Mouse (Mus musculus) embryo, embryonic 11.5 days (tissue): Measurements from ENCODE around the gene Zfp652.

Experiments
- DNase-seq: peaks from one replicate; pipeline ENCODE4 v3.0.0-alpha.2; 2012; ENCODE audit warnings: low read depth, low spot score

Gene Zfp652

DNA sequence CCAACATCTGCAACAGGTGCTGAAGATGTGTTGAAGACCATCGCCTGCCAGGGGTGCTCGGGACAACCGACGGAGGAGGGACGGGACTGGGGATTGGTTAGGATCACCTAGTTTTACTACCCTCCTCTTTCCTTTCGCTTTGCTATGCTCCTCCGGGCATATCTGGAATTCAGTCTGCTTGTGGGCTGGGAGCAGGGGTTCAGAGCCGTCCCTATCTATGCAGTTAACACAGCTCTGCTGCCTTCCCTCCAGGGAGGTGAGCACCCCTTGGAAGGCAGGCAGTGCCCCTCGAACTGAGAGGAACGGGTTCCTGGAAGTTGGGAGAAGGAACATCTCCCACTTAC lies 118.8 kb downstream of the Zfp652 start:
- DNase-seq, result no peak

DNA sequence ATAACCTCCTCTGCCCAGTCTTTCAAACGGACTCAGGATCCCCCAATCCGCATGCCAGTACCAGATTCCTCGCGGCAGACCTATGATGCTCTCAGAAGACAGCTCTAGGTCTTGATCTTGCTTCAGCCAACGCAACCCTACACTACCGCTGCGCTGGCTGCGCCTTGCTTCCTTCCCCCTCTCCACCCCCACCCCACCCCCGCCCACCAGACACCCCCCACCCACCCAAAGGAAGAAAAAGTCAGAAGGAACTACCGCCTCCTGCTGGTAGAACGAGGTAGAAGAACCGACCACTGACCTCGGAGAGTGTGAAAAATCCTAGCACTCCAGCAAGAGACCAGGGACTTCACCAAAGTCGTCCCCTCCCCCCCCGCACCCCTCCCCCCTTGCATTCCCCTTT lies 119.2 kb downstream of the Zfp652 start:
- DNase-seq, result no peak

DNA sequence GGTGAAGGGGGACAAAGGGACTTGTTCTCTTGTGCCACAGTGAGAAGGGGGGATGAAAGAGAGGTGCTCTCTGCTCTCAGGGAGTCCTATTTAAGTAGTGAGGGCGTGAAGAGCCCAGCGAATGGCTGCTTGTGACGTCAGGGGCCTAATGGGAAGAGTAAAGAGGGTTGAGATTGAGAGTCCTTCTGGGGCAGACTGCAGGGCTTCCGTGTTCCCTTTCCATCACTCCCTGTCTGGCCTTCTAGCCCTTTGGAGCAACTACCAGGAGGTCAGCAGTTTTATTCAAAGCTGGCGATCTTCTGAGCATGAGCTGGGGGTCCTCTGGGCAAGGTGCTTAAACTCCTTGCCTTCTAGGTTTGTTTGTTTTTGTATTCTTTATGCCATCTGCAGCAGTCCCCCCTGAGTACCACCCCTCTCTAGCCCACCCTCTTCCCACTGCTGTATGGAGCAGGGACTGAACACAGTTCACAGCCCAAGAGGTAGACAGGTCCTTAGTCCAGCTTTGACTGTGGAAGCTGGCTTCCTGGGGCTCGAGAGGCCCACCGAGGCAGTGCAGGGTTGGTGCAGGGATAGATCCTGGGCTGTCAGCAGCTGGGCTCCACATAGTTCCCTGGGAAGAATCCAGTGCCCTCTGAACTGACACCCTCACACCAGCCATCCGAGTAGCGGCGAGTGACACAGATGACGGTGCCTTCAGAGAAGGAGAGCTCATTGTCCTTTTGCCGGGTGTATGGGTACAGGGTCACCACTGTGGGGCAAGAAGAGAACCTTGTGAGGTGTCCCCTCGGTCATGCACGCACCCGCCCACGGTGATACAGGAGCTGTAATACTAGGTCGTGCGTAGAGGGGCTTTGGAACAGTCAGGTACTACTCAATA lies 119.9 kb downstream of the Zfp652 start:
- DNase-seq, result no peak

DNA sequence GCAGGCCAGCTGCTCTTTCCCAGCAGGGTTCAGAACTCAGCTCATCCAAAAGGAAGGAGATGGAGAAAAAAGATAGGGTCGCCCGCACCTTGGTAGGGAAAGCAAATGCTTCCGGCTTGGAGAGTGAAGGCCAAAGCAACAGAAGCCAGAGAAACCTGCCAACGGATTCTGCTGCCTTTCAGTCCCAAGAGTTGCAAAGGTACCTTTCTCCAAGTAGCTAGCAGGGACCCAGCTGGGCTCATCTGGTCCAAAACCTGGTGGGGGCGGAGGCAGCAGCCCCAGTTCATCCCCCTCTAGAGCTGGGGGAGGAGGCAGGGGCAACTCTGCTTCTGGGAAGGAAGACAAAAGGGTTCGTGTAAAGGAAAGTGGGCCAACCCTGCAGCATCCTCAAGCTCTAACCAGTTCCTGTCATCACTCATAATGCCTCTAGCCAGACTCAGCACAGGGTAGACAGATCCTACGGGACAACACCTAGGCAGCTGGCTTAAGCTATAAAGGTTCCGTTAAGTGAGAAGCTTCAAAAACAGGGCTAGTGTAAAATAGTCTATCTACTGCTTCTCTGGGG lies 120.6 kb downstream of the Zfp652 start:
- DNase-seq, result no peak

DNA sequence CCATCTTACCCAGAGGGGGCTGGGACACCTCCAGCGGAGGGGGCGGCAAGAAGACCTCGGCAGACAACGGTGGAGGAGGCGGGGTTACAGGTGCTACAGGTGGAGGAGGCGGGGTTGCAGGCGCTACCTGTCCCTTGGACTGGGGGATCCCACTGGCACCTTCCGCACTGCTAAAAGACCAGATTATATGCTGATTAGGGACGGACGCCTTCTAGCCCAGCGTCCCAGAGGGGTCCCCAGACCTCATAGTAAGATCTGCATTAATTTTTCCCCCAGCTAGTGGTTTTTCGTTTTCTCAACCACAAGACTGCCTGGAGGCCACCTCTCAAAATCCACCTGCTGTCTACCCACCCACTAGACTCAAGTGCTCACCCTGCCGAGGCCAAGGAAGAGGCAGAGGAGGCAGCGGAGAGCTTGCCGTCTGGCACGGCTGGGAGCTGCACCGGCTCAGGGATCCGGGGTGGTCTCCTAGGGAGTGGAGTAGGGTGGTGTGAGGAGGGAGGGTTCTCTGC lies 121.2 kb downstream of the Zfp652 start:
- no peak for DNase-seq

DNA sequence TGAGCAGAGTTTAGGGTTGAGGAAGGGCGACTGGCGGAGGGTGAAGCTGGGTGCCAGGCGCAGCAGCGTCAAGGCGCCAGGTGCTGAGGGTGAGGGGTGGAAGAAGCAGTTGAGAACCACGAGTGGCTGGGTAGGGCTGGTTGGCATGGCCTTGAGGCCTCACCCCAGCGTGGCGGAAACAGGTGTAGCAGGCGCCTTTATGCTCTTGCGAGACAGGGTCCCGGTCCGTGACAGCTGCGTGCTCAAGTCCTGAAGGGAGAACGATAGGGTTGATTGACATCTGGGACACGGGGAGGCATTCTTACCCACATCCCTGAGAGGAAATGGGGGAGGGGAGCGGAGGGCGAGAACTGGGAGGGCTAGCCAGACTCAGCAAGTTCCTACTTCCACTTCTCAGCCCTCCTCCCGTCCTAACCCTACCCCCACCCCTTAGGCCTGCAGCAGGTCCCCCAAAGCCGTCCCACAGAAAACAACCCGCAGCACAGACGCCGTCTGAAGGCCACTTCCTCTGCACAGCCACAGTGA lies 121.7 kb downstream of the Zfp652 start:
- no peak for DNase-seq

DNA sequence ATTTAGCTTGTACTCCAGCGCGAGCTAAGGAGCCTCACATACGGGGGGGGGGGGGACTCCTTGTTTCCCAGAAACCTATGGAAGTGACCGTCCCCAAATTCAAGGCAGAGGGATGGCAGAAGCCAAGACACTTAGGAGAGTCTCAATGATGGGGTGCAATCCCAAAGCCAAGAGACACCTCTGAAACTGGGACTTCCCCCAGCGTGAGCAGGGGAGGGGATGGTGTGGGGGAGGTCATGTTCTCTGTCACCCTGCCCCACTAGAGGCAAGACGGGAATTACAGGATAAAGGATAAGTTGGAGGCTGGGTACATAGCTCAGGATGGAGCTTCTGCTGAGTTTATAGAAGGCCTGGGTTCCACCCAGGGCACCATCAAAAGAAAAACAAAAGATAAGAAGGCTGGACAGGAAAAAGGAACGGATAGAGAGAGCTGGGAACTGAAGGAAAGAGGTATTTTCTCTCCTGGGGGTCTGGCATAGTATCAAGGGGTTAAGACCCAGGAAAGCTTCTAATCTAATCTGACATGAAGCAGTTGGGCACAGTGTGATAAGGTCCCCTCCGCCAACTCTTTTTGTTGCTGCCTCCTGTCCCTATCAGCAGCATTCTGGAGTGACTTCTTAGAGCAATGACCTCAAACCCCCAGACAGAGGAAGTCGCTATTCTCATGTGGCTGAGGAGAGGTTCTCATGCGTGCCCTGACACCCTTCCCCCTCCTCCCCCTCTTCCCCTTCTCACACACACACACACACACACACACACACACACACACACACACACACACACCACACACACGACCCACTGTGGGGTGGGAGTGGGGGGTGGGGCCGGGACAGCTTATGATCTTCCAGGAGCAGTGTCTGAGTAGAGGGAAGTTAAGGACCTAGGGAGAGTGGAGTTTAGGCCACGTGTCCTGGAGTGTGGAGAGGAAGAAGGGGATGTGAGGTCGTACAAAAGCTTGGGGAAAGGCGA lies 122.6 kb downstream of the Zfp652 start:
- no peak for DNase-seq

DNA sequence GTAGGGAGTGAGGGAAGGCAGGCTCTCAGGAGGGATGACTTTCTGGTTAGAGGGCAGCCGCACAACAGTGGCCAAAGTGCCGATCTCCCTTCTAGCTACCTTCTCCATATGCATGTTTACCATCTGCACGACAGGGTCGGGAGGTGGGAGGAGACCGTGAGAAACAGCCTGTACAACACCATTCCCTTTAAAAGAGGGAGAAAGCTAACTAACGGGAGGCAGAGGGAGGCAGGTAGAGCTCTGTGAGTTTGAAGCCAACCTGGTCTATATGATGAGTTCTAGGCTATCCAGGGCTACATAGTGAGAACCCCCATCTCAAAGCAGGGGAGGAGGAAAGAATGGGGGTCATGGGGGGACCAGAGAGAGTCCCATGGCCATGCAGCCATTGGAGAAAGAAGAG lies 123.4 kb downstream of the Zfp652 start:
- DNase-seq, result no peak

DNA sequence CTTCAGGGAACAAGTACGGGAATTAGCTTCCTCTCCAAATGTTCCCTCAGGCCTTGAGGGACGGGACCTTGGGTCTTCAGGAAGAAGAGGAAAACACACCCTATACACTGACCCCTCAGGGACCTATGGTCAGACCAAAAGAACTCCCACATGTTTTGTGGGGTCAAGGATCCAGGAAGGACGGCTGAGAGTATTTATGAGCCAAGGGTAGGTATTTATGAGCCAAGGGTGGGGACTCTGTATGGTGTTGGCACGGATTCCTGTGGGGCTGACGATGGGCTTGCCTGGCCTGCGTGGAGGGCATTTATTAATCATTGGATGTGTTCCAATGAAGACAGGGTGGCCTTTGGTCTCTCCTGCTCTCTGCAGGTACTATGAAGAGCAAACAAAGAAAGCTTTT lies 124.0 kb downstream of the Zfp652 start:
- no peak for DNase-seq

- DNase-seq, result no peak
These were observed 124.6 kb downstream of the Zfp652 start, which contains the start of gene Gngt2 for GRCm38 (mm10) chr11:95837059-95837458. Gene Gngt2 (plus strand): TSS chr11:95837216.

- no peak for DNase-seq
These were observed 126.1 kb downstream of the Zfp652 start for GRCm38 (mm10) chr11:95838598-95838997.

GRCm38 (mm10) chr11:95838999-95839868 lies 126.8 kb downstream of the Zfp652 start:
- DNase-seq, result no peak

DNA sequence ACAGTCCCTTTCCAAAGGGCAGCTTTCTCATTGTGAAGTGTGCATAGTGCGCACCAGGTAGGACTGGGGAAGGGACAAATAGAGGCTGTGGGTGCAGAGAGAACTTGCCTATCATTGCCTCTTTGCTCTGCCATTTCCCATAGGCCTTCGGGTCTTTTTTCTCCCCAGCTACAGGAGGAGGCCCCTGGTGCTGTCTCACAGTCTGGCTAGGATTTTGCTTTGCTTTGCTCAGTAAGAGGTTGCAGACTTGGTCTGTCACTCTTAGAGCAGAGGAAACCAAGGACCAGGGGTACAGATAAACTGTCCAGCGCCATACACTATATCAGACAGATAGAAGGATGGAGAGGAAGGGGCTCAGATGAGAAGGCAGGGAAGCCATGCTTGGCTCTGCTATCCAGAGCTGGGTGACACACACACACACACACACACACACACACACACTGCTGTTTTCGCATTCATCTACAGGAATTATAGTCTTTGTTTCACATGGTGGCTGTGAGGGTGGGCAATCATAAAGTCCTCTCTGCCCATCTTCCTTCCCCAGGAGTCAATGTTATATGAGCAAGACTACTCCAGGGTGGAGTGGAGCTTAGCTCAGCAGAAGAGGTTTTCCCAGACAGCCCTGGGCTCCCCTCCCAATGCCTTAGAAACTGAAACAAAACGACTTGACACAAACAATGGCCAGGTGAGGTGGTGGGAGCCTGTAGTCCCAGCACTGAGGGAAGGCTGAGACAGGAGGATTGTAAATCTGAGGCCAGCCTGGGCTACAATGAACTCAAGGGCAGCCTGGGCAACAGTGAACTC lies 128.4 kb downstream of the Zfp652 start:
- DNase-seq, result no peak

DNA sequence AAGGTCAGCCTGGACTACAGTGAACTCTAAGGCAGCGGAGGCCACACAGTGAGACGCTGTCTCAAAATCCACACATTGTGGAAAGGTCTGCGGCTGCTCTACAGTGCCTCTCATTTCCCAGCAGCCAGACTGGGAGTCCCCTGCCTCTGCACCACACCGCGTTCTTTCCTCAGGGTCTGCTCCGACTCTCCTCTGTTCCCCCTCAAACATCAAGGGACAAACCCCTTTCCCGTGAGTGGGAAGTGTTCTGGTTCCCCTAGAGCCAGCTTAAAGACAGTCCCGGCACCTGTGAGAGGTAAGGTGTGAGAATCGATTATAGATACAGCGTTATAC lies 129.0 kb downstream of the Zfp652 start:
- no peak for DNase-seq

GRCm38 (mm10) chr11:95842074-95842681 lies 129.7 kb downstream of the Zfp652 start, which contains the start of gene Abi3:
Gene Abi3 (minus strand): TSS chr11:95842476.
- DNase-seq, result no peak

DNA sequence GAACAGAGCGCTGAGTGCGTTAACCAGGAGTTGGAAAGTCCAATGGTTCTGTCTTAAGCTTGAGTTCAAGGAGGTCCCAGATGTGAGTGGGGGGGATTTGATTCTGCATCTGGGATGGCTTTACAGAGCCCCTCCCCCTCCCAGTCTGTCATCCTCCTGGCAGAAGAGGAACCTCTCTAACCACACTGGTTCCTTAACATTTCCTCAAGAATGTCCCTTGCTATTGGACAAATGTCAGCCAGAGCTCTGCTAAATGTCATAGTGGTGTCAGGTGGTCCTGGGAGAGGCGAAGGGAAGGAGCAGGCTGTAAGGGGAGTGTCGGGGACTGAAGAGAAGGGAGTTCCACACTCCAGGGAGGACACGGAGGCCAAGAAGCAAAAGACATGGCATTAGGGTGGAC lies 130.5 kb downstream of the Zfp652 start:
- DNase-seq, result no peak

GRCm38 (mm10) chr11:95843421-95843950 lies 131.0 kb downstream of the Zfp652 start:
- no peak for DNase-seq

GRCm38 (mm10) chr11:95844935-95845334 lies 132.5 kb downstream of the Zfp652 start:
- no peak for DNase-seq

DNA sequence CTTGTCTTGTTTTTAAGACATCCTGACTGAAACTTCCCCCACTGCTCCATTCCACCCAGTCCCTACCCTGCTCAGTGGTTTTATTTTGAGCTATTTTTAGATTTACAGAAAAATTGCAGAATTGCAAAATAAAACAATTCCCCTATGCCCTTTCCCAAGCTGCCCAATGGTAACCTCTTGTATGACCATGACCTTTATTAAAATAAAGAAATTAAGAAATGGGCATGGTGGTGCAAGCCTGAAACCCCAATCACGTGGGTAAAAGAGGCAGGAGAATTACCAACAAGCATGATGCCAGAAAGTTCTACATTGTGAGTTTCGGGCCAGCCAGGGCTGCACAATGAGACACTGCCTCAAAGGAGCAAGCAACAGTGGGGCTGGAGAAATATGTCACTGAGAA lies 138.4 kb downstream of the Zfp652 start:
- no peak for DNase-seq
